Mouse (Mus musculus) liver, adult 10 weeks (tissue): ENCODE data around the gene Gm5741. TPM values are rescaled to one million over a fixed set of nuclear protein-coding genes. Genes with fewer than 3 reads are reported as not detected.

Experiments
- polyA plus RNA-seq: library from polyadenylated mRNA; stranded (reverse); fragments of 350-450 nt; fragmentation: Illumina TruSeq; extraction: RNeasy Lipid Tissue Mini Kit (QIAGEN cat#74804); gene quantifications from one replicate; pipeline ENCODE4 v1.2.3, GENCODE M21; 2014; ENCODE audit warnings: low read depth, low replicate concordance

Gene Gm5741
- polyA plus RNA-seq, result not detected

DNA sequence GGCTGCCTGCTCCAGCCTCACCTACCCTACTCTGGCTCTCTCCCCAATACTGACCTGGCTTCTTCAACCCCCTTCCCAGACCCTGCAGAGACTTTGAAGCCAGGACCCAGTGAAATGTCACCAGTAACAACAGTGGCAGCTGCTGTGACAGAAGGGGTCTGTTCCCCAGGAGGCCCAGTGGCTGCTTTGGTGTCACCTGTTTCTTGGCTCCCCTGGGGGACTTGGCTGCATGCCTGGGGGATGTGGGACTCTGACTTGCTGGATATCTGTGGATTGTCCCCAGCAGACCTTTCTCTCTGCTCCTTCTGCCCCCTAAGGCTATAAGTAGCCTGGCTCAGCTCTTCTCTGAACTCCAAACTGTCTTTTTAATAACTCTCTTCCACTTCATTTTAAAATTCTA is at the start of gene Gm5741:
Gene Gm5741 (minus strand): TSS at position 1 of the 400 bp plus-strand sequence.

DNA sequence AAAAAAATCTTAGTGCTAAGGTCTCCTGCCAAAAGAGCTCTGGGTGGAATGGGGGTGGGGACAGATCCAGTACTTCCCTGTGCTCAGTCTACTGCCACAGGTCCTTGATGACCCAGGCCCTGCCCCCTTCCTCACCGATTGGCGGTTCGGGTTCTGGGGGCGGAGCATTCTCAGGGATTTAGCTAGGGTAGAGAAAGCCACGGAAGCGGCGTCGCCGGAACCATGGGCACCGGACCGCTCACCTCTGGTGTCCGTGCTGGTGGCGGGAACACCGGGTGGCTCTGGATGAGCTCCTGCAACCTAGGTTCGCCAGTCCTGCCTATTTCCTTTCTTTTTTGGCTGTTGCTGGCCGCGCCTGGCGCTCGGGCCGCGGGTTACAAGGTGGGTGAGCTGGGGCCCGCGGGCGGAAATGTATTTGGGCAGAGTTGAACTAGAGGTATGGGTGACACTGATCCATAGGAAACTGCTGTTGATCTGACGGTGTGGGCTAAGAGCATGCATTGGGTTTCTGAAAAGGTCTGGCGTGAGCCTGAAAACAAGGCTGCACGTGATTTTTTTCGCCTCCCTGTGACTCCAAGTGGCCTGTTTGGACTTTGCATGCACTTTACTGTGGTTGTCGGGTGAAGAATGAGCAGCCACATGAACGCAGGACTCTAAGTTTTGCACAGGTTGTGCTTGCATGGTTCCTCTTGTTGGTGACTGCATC is 15.5 kb upstream of the Gm5741 start, which contains the start of gene Man2b1:
Gene Man2b1 (plus strand): TSS at position 163 of the 706 bp plus-strand sequence.

DNA sequence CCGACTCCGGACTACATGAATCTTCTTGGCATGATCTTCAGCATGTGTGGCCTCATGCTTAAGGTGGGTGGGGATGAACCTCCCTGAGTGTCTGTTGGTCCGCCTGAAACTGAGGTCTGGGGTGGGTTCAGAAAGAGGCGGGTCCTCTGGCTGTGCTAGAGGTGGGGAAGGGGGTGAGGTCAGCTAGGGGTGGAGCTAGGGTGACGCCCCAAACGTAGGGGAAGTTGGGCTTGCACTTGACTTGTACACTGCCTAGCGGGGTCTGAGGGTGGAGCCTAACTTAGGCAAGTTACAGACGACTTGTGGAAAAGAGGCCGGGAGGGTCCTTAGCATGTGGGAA is 13.4 kb upstream of the Gm5741 start, which contains the start of gene Wdr83:
Gene Wdr83 (minus strand): TSS at position 91 of the 340 bp plus-strand sequence.

GRCm38 (mm10) chr8:85080532-85081215 is 12.9 kb upstream of the Gm5741 start, which contains the start of gene Wdr83os:
Gene Wdr83os, plus strand, starts transcription at chr8:85080740.

DNA sequence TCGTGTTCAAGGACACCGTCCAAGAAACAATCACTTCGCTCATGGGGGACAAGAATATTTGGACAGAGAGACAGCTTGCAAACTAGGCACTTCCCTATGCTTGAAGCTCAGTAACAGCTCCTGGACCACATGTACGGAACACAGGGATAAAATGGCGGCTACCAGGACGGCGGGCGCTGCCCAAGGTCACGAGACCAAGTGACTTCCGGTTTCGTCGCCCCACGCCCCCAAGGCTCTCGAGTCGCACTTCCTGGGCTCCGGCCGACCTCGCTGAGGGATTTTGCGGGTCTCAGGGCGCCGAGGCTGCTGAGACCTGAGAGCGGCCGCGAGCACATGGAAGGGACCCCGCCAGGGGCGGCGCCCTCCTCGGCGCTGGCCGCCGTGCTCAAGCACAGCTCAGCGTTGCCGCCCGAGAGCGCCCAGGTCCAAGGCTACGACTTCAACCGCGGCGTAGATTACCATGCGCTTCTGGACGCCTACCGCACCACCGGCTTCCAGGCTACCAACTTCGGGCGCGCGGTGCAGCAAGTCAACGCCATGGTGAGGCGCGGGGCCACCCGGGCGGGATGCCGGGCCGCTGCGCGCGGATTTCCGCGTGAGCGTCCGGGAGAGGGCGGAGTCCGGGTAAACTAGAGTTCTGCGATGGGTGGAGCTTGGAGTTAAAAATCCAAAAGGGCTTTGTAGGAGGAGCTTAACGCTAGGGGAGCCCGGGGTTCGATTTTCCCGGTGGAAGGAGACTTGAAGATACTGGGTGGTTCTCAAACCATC is 3.9 kb upstream of the Gm5741 start, which contains the start of gene Dhps:
Gene Dhps (plus strand): TSS at position 244 of the 768 bp plus-strand sequence.

GRCm38 (mm10) chr8:85059879-85060616 is 7.7 kb downstream of the Gm5741 start, which contains the start of gene Fbxw9:
Gene Fbxw9, plus strand, starts transcription at chr8:85060055.

DNA sequence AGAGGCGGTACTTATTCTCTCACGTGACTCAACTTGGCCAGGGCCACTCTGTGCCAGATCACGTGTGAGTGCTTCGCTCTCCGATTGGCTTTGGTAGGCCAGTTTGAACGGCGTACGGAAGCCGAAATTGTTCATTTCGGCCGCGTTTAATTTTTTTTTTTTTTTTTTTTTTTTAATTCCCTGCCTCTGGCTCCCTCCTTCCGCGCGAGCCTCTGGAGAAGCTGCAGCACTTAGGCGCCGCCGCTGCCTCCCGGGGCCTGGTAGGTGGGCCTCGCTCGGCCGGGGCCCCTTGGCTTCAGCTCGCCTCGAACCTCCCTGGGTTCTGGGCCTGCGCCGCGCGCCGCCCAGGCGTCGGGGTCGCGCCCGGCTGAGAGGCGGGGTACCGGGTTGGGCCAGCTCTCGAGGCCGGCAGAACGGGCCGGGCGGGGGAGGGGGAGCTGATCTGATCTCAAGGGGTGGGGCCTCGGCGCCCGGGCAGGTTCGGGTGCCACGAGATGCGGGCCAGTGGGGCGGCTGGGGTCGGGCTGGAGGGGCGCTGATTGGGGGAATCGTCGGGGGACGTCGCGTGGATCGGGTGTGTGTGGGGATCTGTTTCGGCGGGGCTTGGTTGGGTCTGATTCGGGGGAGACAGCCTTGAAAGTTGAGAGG is 30.9 kb downstream of the Gm5741 start, which contains the start of gene Tnpo2:
Gene Tnpo2 (plus strand): TSS at position 198 of the 648 bp plus-strand sequence.

GRCm38 (mm10) chr8:85026670-85027515 is 40.9 kb downstream of the Gm5741 start, which contains the start of gene Trir:
Gene Trir, plus strand, starts transcription at chr8:85026823.

GRCm38 (mm10) chr8:85025098-85025932 is 42.5 kb downstream of the Gm5741 start, which contains the start of gene Asna1:
Gene Asna1, minus strand, starts transcription at chr8:85025281.

Other genes with a start within 250 kb of the Gm5741 start
- gene Dand5, start 245.2 kb downstream of the Gm5741 start, polyA plus RNA-seq, result 1.3 TPM
- gene Gadd45gip1, start 236.5 kb downstream of the Gm5741 start, polyA plus RNA-seq, result 0.74 TPM
- 9.8 TPM for gene Rad23a, start 227.3 kb downstream of the Gm5741 start, polyA plus RNA-seq
- 778 TPM for gene Calr, start 221.0 kb downstream of the Gm5741 start, polyA plus RNA-seq
- gene Farsa, start 211.0 kb downstream of the Gm5741 start, polyA plus RNA-seq, result 2.9 TPM
- 1.8 TPM for gene Syce2, start 195.9 kb downstream of the Gm5741 start, polyA plus RNA-seq
- gene Gcdh, start 174.1 kb downstream of the Gm5741 start, polyA plus RNA-seq, result 511 TPM
- gene Klf1, start 166.1 kb downstream of the Gm5741 start, polyA plus RNA-seq, result 1.0 TPM
- 9.4 TPM for gene Dnase2a, start 159.4 kb downstream of the Gm5741 start, polyA plus RNA-seq
- gene Mast1, start 130.6 kb downstream of the Gm5741 start, polyA plus RNA-seq, result not detected
- gene Rtbdn, start 121.0 kb downstream of the Gm5741 start, polyA plus RNA-seq, result not detected
- gene Gm49661, start 98.5 kb downstream of the Gm5741 start, polyA plus RNA-seq, result not detected
- 42.1 TPM for gene Prdx2, start 98.4 kb downstream of the Gm5741 start, polyA plus RNA-seq
- 2.5 TPM for gene Rnaseh2a, start 98.2 kb downstream of the Gm5741 start, polyA plus RNA-seq
- gene Junb, start 89.3 kb downstream of the Gm5741 start, polyA plus RNA-seq, result 0.50 TPM
- 4.8 TPM for gene Hook2, start 77.4 kb downstream of the Gm5741 start, polyA plus RNA-seq
- not detected for gene Best2, start 53.5 kb downstream of the Gm5741 start, polyA plus RNA-seq
- 7.6 TPM for gene Asna1, start 42.7 kb downstream of the Gm5741 start, polyA plus RNA-seq
- gene Trir, start 41.2 kb downstream of the Gm5741 start, polyA plus RNA-seq, result 16.7 TPM
- gene Tnpo2, start 31.1 kb downstream of the Gm5741 start, polyA plus RNA-seq, result 5.4 TPM
- gene Fbxw9, start 7.9 kb downstream of the Gm5741 start, polyA plus RNA-seq, result 2.5 TPM
- gene Dhps, start 3.8 kb upstream of the Gm5741 start, polyA plus RNA-seq, result 7.5 TPM
- gene Wdr83os, start 12.8 kb upstream of the Gm5741 start, polyA plus RNA-seq, result 11.6 TPM
- gene Wdr83, start 13.3 kb upstream of the Gm5741 start, polyA plus RNA-seq, result 2.8 TPM
- gene Man2b1, start 15.3 kb upstream of the Gm5741 start, polyA plus RNA-seq, result 12.2 TPM
- 1.7 TPM for gene Zfp791, start 55.1 kb upstream of the Gm5741 start, polyA plus RNA-seq
- not detected for gene Cks1brt, start 83.9 kb upstream of the Gm5741 start, polyA plus RNA-seq
- gene Olfr371, start 158.0 kb upstream of the Gm5741 start, polyA plus RNA-seq, result not detected
- gene Orc6, start 231.7 kb upstream of the Gm5741 start, polyA plus RNA-seq, result 11.0 TPM
- gene Vps35, start 231.8 kb upstream of the Gm5741 start, polyA plus RNA-seq, result 163 TPM